Mouse (Mus musculus) embryonic stem cell, embryonic (primary cell): ENCODE measurements at regions not wholly inside any gene's neighbourhood (a gene's known extent, or its start where the extent isn't known, plus 50 kb on each side); places are given as distances from the start of the nearest gene placed in this dataset.

Source experiments
- CTCF ChIA-PET, 4 experiments: fragments of 300-600 bp in 2 of 4; fragments of 350-600 bp in 2 of 4; sonication (Branson Sonifier 250); formaldehyde crosslinking; loops; one replicate each; lab custom pipeline; 2022; ENCODE audit warnings: inconsistent platforms in 2 of 4; lab: Charles Lee
- POLR2A ChIA-PET, 4 experiments: fragments of 300-600 bp in 2 of 4; fragments of 350-600 bp in 2 of 4; sonication (Branson Sonifier 250); formaldehyde crosslinking; loops; one replicate each; lab custom pipeline; 2022; ENCODE audit warnings: antibody characterized with exemption in 4 of 4, inconsistent platforms in 1 of 4; lab: Charles Lee

GRCm38 (mm10) chr5:111814893-111815760, 81.4 kb downstream of the Gm26897 start:
- ChIA-PET POLR2A (interaction anchor here in 3 of 4 experiments (0.6 to 1.7 kb wide), 17 partner anchors 9 to 399 kb away, joined by 3 to 11 read pairs (median 4); no protein-coding TSS in a partner anchor), CTCF (interaction anchor here in 3 of 4 experiments (0.6 to 2.7 kb wide), 5 partner anchors 34 to 405 kb away, joined by 3 to 11 read pairs (median 4); no protein-coding TSS in a partner anchor)

GRCm38 (mm10) chr5:111820963-111821362, 87.2 kb downstream of the Gm26897 start:
- ChIA-PET POLR2A (interaction anchor here in 2 of 4 experiments (0.8 to 1.4 kb wide), 5 partner anchors 11 to 66 kb away, joined by 3 to 8 read pairs (median 3); no protein-coding TSS in a partner anchor), CTCF (interaction anchor here in 1 of 4 experiments (1.4 kb wide), 1 partner anchor 16 kb away, joined by 3 read pairs; no protein-coding TSS in a partner anchor)

GRCm38 (mm10) chr5:111822882-111823281, 89.2 kb downstream of the Gm26897 start:
- ChIA-PET CTCF (interaction anchor here in 2 of 4 experiments (1.0 to 1.9 kb wide), 2 partner anchors 13 to 57 kb away, joined by 3 to 6 read pairs; no protein-coding TSS in a partner anchor), POLR2A (interaction anchor here in 1 of 4 experiments (0.7 kb wide), 1 partner anchor 14 kb away, joined by 3 read pairs; no protein-coding TSS in a partner anchor)

- CTCF ChIA-PET = interaction anchor here in 2 of 4 experiments (0.5 to 1.9 kb wide), 3 partner anchors 13 to 566 kb away, joined by 3 to 6 read pairs (median 3); no protein-coding TSS in a partner anchor
- POLR2A ChIA-PET = interaction anchor here in 2 of 4 experiments (0.6 to 1.4 kb wide), 5 partner anchors 8 to 1748 kb away, joined by 3 to 5 read pairs (median 3); no protein-coding TSS in a partner anchor
Observed at GRCm38 (mm10) chr5:111823420-111823819, 89.7 kb downstream of the Gm26897 start.

GRCm38 (mm10) chr5:111823842-111824241, 90.1 kb downstream of the Gm26897 start:
- CTCF ChIA-PET = interaction anchor here in 2 of 4 experiments (0.5 to 1.9 kb wide), 3 partner anchors 14 to 567 kb away, joined by 3 to 6 read pairs (median 3); no protein-coding TSS in a partner anchor
- POLR2A ChIA-PET = interaction anchor here in 2 of 4 experiments (0.6 to 1.9 kb wide), 5 partner anchors 9 to 1748 kb away, joined by 3 to 5 read pairs (median 4); no protein-coding TSS in a partner anchor

- ChIA-PET CTCF (interaction anchor here in 1 of 4 experiments (0.6 kb wide), 1 partner anchor 1027 kb away, joined by 5 read pairs; no protein-coding TSS in a partner anchor), POLR2A (interaction anchor here in 2 of 4 experiments (1.0 to 1.9 kb wide), 4 partner anchors 9 to 18 kb away, joined by 3 to 5 read pairs (median 4); no protein-coding TSS in a partner anchor)
Observed at GRCm38 (mm10) chr5:111824600-111825130, 90.9 kb downstream of the Gm26897 start.

- ChIA-PET CTCF (no interaction called here), POLR2A (no interaction called here)
Observed at GRCm38 (mm10) chr5:111829891-111830290, 96.2 kb downstream of the Gm26897 start.

GRCm38 (mm10) chr5:111835737-111836667, 102.3 kb downstream of the Gm26897 start:
- POLR2A ChIA-PET = interaction anchor here in 2 of 4 experiments (0.5 to 3.1 kb wide), 42 partner anchors 8 to 658 kb away, joined by 3 to 14 read pairs (median 4); no protein-coding TSS in a partner anchor
- CTCF ChIA-PET = interaction anchor here (0.5 to 3.1 kb wide), 20 partner anchors 8 to 1556 kb away, joined by 3 to 10 read pairs (median 4); no protein-coding TSS in a partner anchor

GRCm38 (mm10) chr5:111836668-111837234, 103.0 kb downstream of the Gm26897 start:
- CTCF ChIA-PET = interaction anchor here in 3 of 4 experiments (0.6 to 3.1 kb wide), 14 partner anchors 9 to 563 kb away, joined by 3 to 10 read pairs (median 3); no protein-coding TSS in a partner anchor

GRCm38 (mm10) chr5:111842461-111842860, 108.7 kb downstream of the Gm26897 start:
- ChIA-PET CTCF (interaction anchor here in 1 of 4 experiments (0.5 to 0.7 kb wide), 2 partner anchors 294 to 445 kb away, joined by 3 to 4 read pairs; no protein-coding TSS in a partner anchor), POLR2A (interaction anchor here in 2 of 4 experiments (0.6 to 1.1 kb wide), 3 partner anchors 27 to 1242 kb away, joined by 4 read pairs; no protein-coding TSS in a partner anchor)

More at GRCm38 (mm10) chr5:111836668-111837234, 103.0 kb downstream of the Gm26897 start:
- POLR2A ChIA-PET = interaction anchor here in 2 of 4 experiments (0.5 to 3.1 kb wide), 34 partner anchors 8 to 657 kb away, joined by 3 to 14 read pairs (median 4); no protein-coding TSS in a partner anchor

- POLR2A ChIA-PET = interaction anchor here in 2 of 4 experiments (0.6 to 1.7 kb wide), 9 partner anchors 9 to 288 kb away, joined by 3 to 6 read pairs (median 3); no protein-coding TSS in a partner anchor
- CTCF ChIA-PET = interaction anchor here in 1 of 4 experiments (0.8 kb wide), 1 partner anchor 15 kb away, joined by 3 read pairs; no protein-coding TSS in a partner anchor
Observed at GRCm38 (mm10) chr5:111843622-111844239, 110.0 kb downstream of the Gm26897 start.

- POLR2A ChIA-PET = interaction anchor here in 3 of 4 experiments (0.6 to 1.7 kb wide), 10 partner anchors 8 to 477 kb away, joined by 3 to 9 read pairs (median 3); no protein-coding TSS in a partner anchor
- CTCF ChIA-PET = interaction anchor here in 1 of 4 experiments (1.9 kb wide), 1 partner anchor 9 kb away, joined by 7 read pairs; no protein-coding TSS in a partner anchor
Observed at GRCm38 (mm10) chr5:111844528-111844927, 110.8 kb downstream of the Gm26897 start.

GRCm38 (mm10) chr5:111848917-111849316, 115.2 kb downstream of the Gm26897 start:
- ChIA-PET POLR2A (interaction anchor here (0.5 to 1.5 kb wide), 17 partner anchors 12 to 668 kb away, joined by 3 to 6 read pairs (median 3); no protein-coding TSS in a partner anchor), CTCF (interaction anchor here (0.5 to 1.5 kb wide), 32 partner anchors 9 to 1254 kb away, joined by 3 to 17 read pairs (median 4); no protein-coding TSS in a partner anchor)

- ChIA-PET CTCF (no interaction called here), POLR2A (no interaction called here)
Observed at GRCm38 (mm10) chr5:111852682-111853081, 119.0 kb downstream of the Gm26897 start.

GRCm38 (mm10) chr5:111855366-111855765, 121.6 kb downstream of the Gm26897 start:
- CTCF ChIA-PET = interaction anchor here in 1 of 4 experiments (0.6 kb wide), 1 partner anchor 322 kb away, joined by 8 read pairs; no protein-coding TSS in a partner anchor
- POLR2A ChIA-PET = interaction anchor here in 1 of 4 experiments (0.6 kb wide), 1 partner anchor 1053 kb away, joined by 4 read pairs; no protein-coding TSS in a partner anchor
